Mouse (Mus musculus) kidney, postnatal 0 days (tissue): Measurements from ENCODE around the gene Tas2r143. TPM values are rescaled to one million over a fixed set of nuclear protein-coding genes. Genes with fewer than 3 reads are reported as not detected.
A peak's percentile ranks its signal among the peaks of the same experiment; 100 is the strongest.

Experiments
- ATAC-seq: fragments of 200-750 bp; cut with Nextera tagmentation; replicated peaks from 2 replicates; pipeline ENCODE4 v1.8.0; 2017; ENCODE audit warnings: low read depth, moderate number of reproducible peaks, moderate TSS enrichment, moderate library complexity; ENCODE audit not compliant: low FRiP score
- DNase-seq: peaks from one replicate; pipeline ENCODE4 v3.0.0-alpha.2; 2016; ENCODE audit warnings: low spot score
- H3K27ac ChIP-seq: fragments of 300-500 bp; sonication (generic); 2 replicates; pipeline ENCODE4 v1.5.1; 2014; ENCODE audit warnings: mild to moderate bottlenecking
- H3K27me3 ChIP-seq: fragments of 300-500 bp; sonication (generic); 2 replicates; pipeline ENCODE4 v1.6.1; 2014; ENCODE audit warnings: low read length, mixed read lengths; ENCODE audit not compliant: insufficient read depth
- H3K36me3 ChIP-seq: fragments of 300-500 bp; sonication (generic); 2 replicates; pipeline ENCODE4 v1.6.1; 2014; ENCODE audit warnings: low read length, mixed read lengths; ENCODE audit not compliant: insufficient read depth
- H3K4me1 ChIP-seq: fragments of 300-500 bp; sonication (generic); replicated peaks from 2 replicates; pipeline ENCODE4 v1.6.1; 2014; ENCODE audit warnings: antibody characterized with exemption, low read length, mixed read lengths; ENCODE audit not compliant: insufficient read depth
- H3K4me2 ChIP-seq: fragments of 300-500 bp; sonication (generic); 2 replicates; pipeline ENCODE4 v1.6.1; 2014; ENCODE audit warnings: mild to moderate bottlenecking, low read length, moderate library complexity, mixed read lengths
- H3K4me3 ChIP-seq: fragments of 300-500 bp; sonication (generic); replicated peaks from 2 replicates; pipeline ENCODE4 v1.5.1; 2014; ENCODE audit warnings: low read depth, low read length
- H3K9ac ChIP-seq: fragments of 300-500 bp; sonication (generic); 2 replicates; pipeline ENCODE4 v1.6.1; 2014; ENCODE audit warnings: low read depth, low read length
- H3K9me3 ChIP-seq: fragments of 300-500 bp; sonication (generic); replicated peaks from 2 replicates; pipeline ENCODE4 v1.6.1; 2016; ENCODE audit warnings: low read length, inconsistent platforms, mixed read lengths
- CTCF ChIP-seq: IDR thresholded peaks from 2 replicates; pipeline ENCODE4 v1.5.1; 2016; ENCODE audit warnings: antibody characterized with exemption, low read depth, mild to moderate bottlenecking, moderate library complexity
- WGBS: fragments of 180-500 bp; shearing (Covaris S2); extraction: QIAGEN DNeasy Blood & Tissue Kit; methylation state at CpG from one replicate; pipeline ENCODE4 v1.1.7; 2014; 5-methylcytosine and 5-hydroxymethylcytosine counted together
- polyA plus RNA-seq: library from polyadenylated mRNA; unstranded; fragments of >200 nt; fragmentation: Nextera tagmentation; extraction: Ambion mirVana; gene quantifications from 2 replicates; pipeline ENCODE4 v1.2.1, GENCODE M21; 2015

Tas2r143 gene
- polyA plus RNA-seq, 1 experiment from 2014 or later = not detected

- Histone ChIP-seq H3K27me3 (no peaks in the 10 kb centered on the region), H3K4me1 (no peaks in the 10 kb centered on the region), H3K4me2 (no peak overlapping the region), H3K9ac (no peak overlapping the region), H3K9me3 (no peaks in the 10 kb centered on the region), H3K27ac (no peak overlapping the region), H3K4me3 (no peak overlapping the region), H3K36me3 (peaks cover 16% of the 10 kb centered on the region)
- 85% methylated on average over 4 of the region's 4 CpGs for WGBS
- DNase-seq (no peak), ATAC-seq (no peak)
- no peak for TF ChIP-seq CTCF
Measured at GRCm38 (mm10) chr6:42364066-42364465, 36.0 kb upstream of the Tas2r143 start.

GRCm38 (mm10) chr6:42364607-42365006 lies 35.4 kb upstream of the Tas2r143 start:
- Histone ChIP-seq H3K4me2 (no peak overlapping the region), H3K9ac (no peak overlapping the region), H3K4me1 (no peaks in the 10 kb centered on the region), H3K9me3 (no peaks in the 10 kb centered on the region), H3K27me3 (no peaks in the 10 kb centered on the region), H3K36me3 (peaks cover 10% of the 10 kb centered on the region), H3K4me3 (no peak overlapping the region), H3K27ac (no peak overlapping the region)
- WGBS = 88% methylated on average over 15 of the region's 15 CpGs
- no peak for TF ChIP-seq CTCF
- ATAC-seq (no peak), DNase-seq (no peak)

DNA sequence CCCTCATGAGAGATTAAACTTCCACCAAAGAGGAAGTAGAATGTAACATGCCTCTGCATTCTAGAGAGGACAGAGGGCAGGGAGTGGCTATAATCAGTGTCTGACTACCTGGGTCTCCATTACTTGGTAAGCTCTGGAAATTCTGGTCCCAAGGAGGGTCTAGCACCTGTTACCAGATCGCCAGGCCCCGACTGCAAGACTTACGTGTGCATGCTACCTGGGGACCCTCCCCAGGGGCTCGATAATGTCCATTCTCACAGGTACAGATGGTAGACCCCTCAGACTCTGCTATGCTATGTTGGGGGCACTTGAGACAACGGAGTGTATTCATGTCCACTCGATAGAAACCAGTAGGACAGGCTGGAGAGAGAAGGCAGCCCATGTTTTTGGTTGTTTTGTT lies 34.8 kb upstream of the Tas2r143 start:
- DNase-seq (no peak), ATAC-seq (no peak)
- H3K4me3 ChIP-seq = no peak overlapping the region
- H3K4me2 ChIP-seq = no peak overlapping the region
- H3K27ac ChIP-seq = no peak overlapping the region
- no peak overlapping the region for H3K9ac ChIP-seq
- H3K27me3 ChIP-seq = no peaks in the 10 kb centered on the region
- H3K36me3 ChIP-seq = peaks cover 4% of the 10 kb centered on the region
- H3K9me3 ChIP-seq = no peaks in the 10 kb centered on the region
- WGBS = 92% methylated on average over 6 of the region's 6 CpGs
- TF ChIP-seq CTCF = no peak
- H3K4me1 ChIP-seq = no peaks in the 10 kb centered on the region

- DNase-seq (no peak), ATAC-seq (no peak)
- Histone ChIP-seq H3K36me3 (no peaks in the 10 kb centered on the region), H3K27ac (no peak overlapping the region), H3K4me3 (no peak overlapping the region), H3K4me2 (no peak overlapping the region), H3K9me3 (no peaks in the 10 kb centered on the region), H3K27me3 (no peaks in the 10 kb centered on the region), H3K9ac (no peak overlapping the region), H3K4me1 (peaks cover 13% of the 10 kb centered on the region; the same call in 1 of the 2 replicates)
- WGBS = 34% methylated on average over 3 of the region's 3 CpGs
- TF ChIP-seq CTCF = no peak
Measured at GRCm38 (mm10) chr6:42369870-42370269, 30.2 kb upstream of the Tas2r143 start.

GRCm38 (mm10) chr6:42370630-42371363 lies 29.2 kb upstream of the Tas2r143 start:
- Histone ChIP-seq H3K4me1 (peaks cover 13% of the 10 kb centered on the region; the same call in 1 of the 2 replicates), H3K4me3 (no peak overlapping the region), H3K27ac (no peak overlapping the region), H3K9me3 (no peaks in the 10 kb centered on the region), H3K27me3 (no peaks in the 10 kb centered on the region), H3K36me3 (no peaks in the 10 kb centered on the region), H3K4me2 (no peak overlapping the region), H3K9ac (no peak overlapping the region)
- TF ChIP-seq CTCF = no peak
- no peak for DNase-seq
- no peak for ATAC-seq
- WGBS = 54% methylated on average over 4 of the region's 4 CpGs

GRCm38 (mm10) chr6:42372001-42372400 lies 28.0 kb upstream of the Tas2r143 start:
- ATAC-seq (no peak), DNase-seq (no peak)
- H3K4me3 ChIP-seq = peak overlapping the region; percentile 51; the same call in 1 of the 2 replicates
- H3K9ac ChIP-seq = no peak overlapping the region
- 13% methylated on average over 3 of the region's 3 CpGs for WGBS
- no peaks in the 10 kb centered on the region for H3K27me3 ChIP-seq
- peaks cover 13% of the 10 kb centered on the region; the same call in 1 of the 2 replicates for H3K4me1 ChIP-seq
- H3K4me2 ChIP-seq = peak overlapping the region; percentile 94
- TF ChIP-seq CTCF = no peak
- no peak overlapping the region for H3K27ac ChIP-seq
- H3K36me3 ChIP-seq = no peaks in the 10 kb centered on the region
- H3K9me3 ChIP-seq = no peaks in the 10 kb centered on the region
